Mouse (Mus musculus): ENCODE measurements around the gene Trappc13. TPM values are rescaled to one million over a fixed set of nuclear protein-coding genes. Genes with fewer than 3 reads are reported as not detected.

Gene Trappc13
- total and polyA plus RNA-seq, 2 experiments from 2014 or later = 33.1 to 35.4 TPM

DNA sequence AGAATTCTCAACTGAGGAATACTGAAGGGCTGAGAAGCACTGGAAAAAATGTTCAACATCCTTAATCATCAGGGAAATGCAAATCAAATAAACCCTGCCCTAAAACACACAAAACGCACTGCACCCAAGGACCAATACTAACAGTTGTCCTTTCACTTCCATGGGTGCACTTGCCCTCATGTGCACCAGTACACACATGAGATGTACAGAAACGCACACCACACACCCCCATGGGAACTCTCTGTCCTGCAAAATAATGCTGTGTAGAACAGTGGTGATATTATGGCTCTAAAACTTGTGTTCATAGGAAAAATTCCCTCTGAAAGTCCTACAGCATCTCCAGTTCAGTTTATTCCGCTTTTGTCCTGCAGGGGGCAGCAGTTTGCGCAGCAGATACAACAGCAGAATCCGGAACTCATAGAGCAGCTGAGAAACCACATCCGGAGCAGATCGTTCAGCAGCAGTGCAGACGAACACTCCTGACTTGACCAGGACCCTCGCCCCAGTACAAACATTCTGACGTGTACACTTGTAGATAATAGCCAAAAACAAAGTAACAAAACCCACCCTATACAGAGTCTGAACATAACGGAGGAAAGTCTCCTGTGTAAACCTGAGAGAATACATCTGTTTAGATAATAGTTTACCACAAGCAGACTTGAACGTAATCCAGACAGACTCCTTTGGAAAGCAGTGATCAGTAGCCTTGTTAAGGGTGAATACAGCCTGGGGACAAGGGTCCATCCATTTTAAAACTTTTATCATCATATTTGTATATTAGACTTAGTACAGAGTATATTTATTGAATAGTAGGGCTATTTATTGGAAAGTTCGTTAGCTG, 38.7 kb downstream of the Trappc13 start:
- H3K27me3 ChIP-seq (ENCODE audit: control insufficient read depth, insufficient read depth, low read length) = no peaks in the 10 kb centered on the region
- H3K9me3 ChIP-seq (replicated peaks; ENCODE audit: control insufficient read depth, low read length) = no peaks in the 10 kb centered on the region
- H3K27ac ChIP-seq (ENCODE audit: low read depth) = no peak overlapping the region
- H3K36me3 ChIP-seq (replicated peaks; ENCODE audit: control insufficient read depth, insufficient read depth, low read length) = peaks cover 19% of the 10 kb centered on the region
- no peaks in the 10 kb centered on the region for H3K4me1 ChIP-seq (ENCODE audit: control insufficient read depth, insufficient read depth)
- no peak overlapping the region for H3K9ac ChIP-seq (replicated peaks; ENCODE audit: low read depth, low read length)
- peak; percentile 66 for DNase-seq (ENCODE audit: low spot score)
- peak overlapping the region; percentile 35 for H3K4me2 ChIP-seq (ENCODE audit: low read depth, low read length)
- TF ChIP-seq EP300 (IDR thresholded peaks at IDR 0.05; ENCODE audit: low read depth) (no peak), CTCF (IDR thresholded peaks at IDR 0.05; ENCODE audit: low read depth) (peak; percentile 81)
- no peak; the same call in 1 of the 2 replicates for ATAC-seq (ENCODE audit: insufficient read depth, low read depth)
- 39% methylated on average over 13 of the region's 13 CpGs for WGBS
- no peak overlapping the region for H3K4me3 ChIP-seq (ENCODE audit: low read depth, low read length)

GRCm38 (mm10) chr13:104134510-104135085, 43.7 kb downstream of the Trappc13 start:
- ATAC-seq (ENCODE audit: insufficient read depth, low read depth) = no peak
- DNase-seq (ENCODE audit: low spot score) = no peak
- H3K9ac ChIP-seq (replicated peaks; ENCODE audit: low read depth, low read length) = no peak overlapping the region
- H3K27me3 ChIP-seq (ENCODE audit: control insufficient read depth, insufficient read depth, low read length) = no peaks in the 10 kb centered on the region
- no peaks in the 10 kb centered on the region for H3K9me3 ChIP-seq (replicated peaks; ENCODE audit: control insufficient read depth, low read length)
- 83% methylated on average over 4 of the region's 4 CpGs for WGBS
- no peak overlapping the region for H3K4me3 ChIP-seq (ENCODE audit: low read depth, low read length)
- no peak overlapping the region for H3K4me2 ChIP-seq (ENCODE audit: low read depth, low read length)
- no peaks in the 10 kb centered on the region for H3K4me1 ChIP-seq (ENCODE audit: control insufficient read depth, insufficient read depth)
- H3K27ac ChIP-seq (ENCODE audit: low read depth) = no peak overlapping the region
- H3K36me3 ChIP-seq (replicated peaks; ENCODE audit: control insufficient read depth, insufficient read depth, low read length) = no peaks in the 10 kb centered on the region; the same call in 1 of the 2 replicates
- TF ChIP-seq CTCF (IDR thresholded peaks at IDR 0.05; ENCODE audit: low read depth) (no peak), EP300 (IDR thresholded peaks at IDR 0.05; ENCODE audit: low read depth) (no peak)

DNA sequence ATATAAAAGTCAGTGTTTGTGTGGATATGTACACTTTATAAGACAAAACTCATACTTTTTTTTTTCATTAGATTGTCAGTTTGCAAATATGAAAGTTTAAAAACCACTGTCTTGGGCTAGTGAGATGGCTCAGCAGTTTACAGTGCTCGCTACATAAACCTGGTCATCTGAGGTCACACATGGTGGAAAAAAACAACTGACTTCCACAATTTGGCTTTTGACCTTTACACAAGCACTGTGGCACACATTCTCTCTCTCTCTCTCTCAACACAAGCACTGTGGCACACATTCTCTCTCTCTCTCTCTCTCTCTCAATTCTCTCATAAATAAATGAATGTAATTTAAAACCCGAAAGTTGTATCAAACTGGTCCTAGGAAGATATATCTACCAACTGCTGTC, 45.7 kb downstream of the Trappc13 start:
- DNase-seq (ENCODE audit: low spot score) (no peak), ATAC-seq (ENCODE audit: insufficient read depth, low read depth) (no peak)
- H3K27ac ChIP-seq (ENCODE audit: low read depth) = no peak overlapping the region
- TF ChIP-seq CTCF (IDR thresholded peaks at IDR 0.05; ENCODE audit: low read depth) = no peak
- TF ChIP-seq EP300 (IDR thresholded peaks at IDR 0.05; ENCODE audit: low read depth) = no peak
- no peak overlapping the region for H3K4me2 ChIP-seq (ENCODE audit: low read depth, low read length)
- 93% methylated on average over 2 of the region's 2 CpGs for WGBS
- no peaks in the 10 kb centered on the region for H3K9me3 ChIP-seq (replicated peaks; ENCODE audit: control insufficient read depth, low read length)
- H3K27me3 ChIP-seq (ENCODE audit: control insufficient read depth, insufficient read depth, low read length) = no peaks in the 10 kb centered on the region
- H3K9ac ChIP-seq (replicated peaks; ENCODE audit: low read depth, low read length) = no peak overlapping the region
- no peaks in the 10 kb centered on the region; the same call in 1 of the 2 replicates for H3K36me3 ChIP-seq (replicated peaks; ENCODE audit: control insufficient read depth, insufficient read depth, low read length)
- H3K4me1 ChIP-seq (ENCODE audit: control insufficient read depth, insufficient read depth) = no peaks in the 10 kb centered on the region
- no peak overlapping the region for H3K4me3 ChIP-seq (ENCODE audit: low read depth, low read length)

- no peaks in the 10 kb centered on the region for H3K4me1 ChIP-seq (ENCODE audit: control insufficient read depth, insufficient read depth)
- TF ChIP-seq CTCF (IDR thresholded peaks at IDR 0.05; ENCODE audit: low read depth) (no peak), EP300 (IDR thresholded peaks at IDR 0.05; ENCODE audit: low read depth) (no peak)
- ATAC-seq (ENCODE audit: insufficient read depth, low read depth) (no peak), DNase-seq (ENCODE audit: low spot score) (no peak)
- H3K9ac ChIP-seq (replicated peaks; ENCODE audit: low read depth, low read length) = no peak overlapping the region
- no peaks in the 10 kb centered on the region for H3K36me3 ChIP-seq (replicated peaks; ENCODE audit: control insufficient read depth, insufficient read depth, low read length)
- no peak overlapping the region for H3K4me3 ChIP-seq (ENCODE audit: low read depth, low read length)
- no peak overlapping the region for H3K27ac ChIP-seq (ENCODE audit: low read depth)
- no peak overlapping the region for H3K4me2 ChIP-seq (ENCODE audit: low read depth, low read length)
- 90% methylated on average over 20 of the region's 20 CpGs for WGBS
- H3K27me3 ChIP-seq (ENCODE audit: control insufficient read depth, insufficient read depth, low read length) = no peaks in the 10 kb centered on the region
- no peaks in the 10 kb centered on the region for H3K9me3 ChIP-seq (replicated peaks; ENCODE audit: control insufficient read depth, low read length)
Observed at GRCm38 (mm10) chr13:104123662-104124381, 54.4 kb downstream of the Trappc13 start.

- no peaks in the 10 kb centered on the region for H3K4me1 ChIP-seq (ENCODE audit: control insufficient read depth, insufficient read depth)
- no peaks in the 10 kb centered on the region for H3K27me3 ChIP-seq (ENCODE audit: control insufficient read depth, insufficient read depth, low read length)
- H3K4me3 ChIP-seq (ENCODE audit: low read depth, low read length) = no peak overlapping the region
- H3K9ac ChIP-seq (replicated peaks; ENCODE audit: low read depth, low read length) = no peak overlapping the region
- DNase-seq (ENCODE audit: low spot score) (no peak), ATAC-seq (ENCODE audit: insufficient read depth, low read depth) (no peak)
- H3K4me2 ChIP-seq (ENCODE audit: low read depth, low read length) = no peak overlapping the region
- no peaks in the 10 kb centered on the region for H3K36me3 ChIP-seq (replicated peaks; ENCODE audit: control insufficient read depth, insufficient read depth, low read length)
- no peak for TF ChIP-seq CTCF (IDR thresholded peaks at IDR 0.05; ENCODE audit: low read depth)
- TF ChIP-seq EP300 (IDR thresholded peaks at IDR 0.05; ENCODE audit: low read depth) = no peak
- H3K9me3 ChIP-seq (replicated peaks; ENCODE audit: control insufficient read depth, low read length) = no peaks in the 10 kb centered on the region
- 71% methylated on average over 17 of the region's 17 CpGs for WGBS
- H3K27ac ChIP-seq (ENCODE audit: low read depth) = no peak overlapping the region
Observed at GRCm38 (mm10) chr13:104122078-104122840, 56.0 kb downstream of the Trappc13 start.

Data from heart, postnatal 0 days (tissue).